Mouse (Mus musculus) MEL (cell line): ENCODE data around the gene Tmem132d. TPM values are rescaled to one million over a fixed set of nuclear protein-coding genes. Genes with fewer than 3 reads are reported as not detected.

Experiments used
- DNase-seq: peaks from one replicate; pipeline ENCODE4 v3.0.0; 2011; ENCODE audit warnings: low read depth, low spot score
- H3K27ac ChIP-seq: 2 replicates; pipeline ENCODE4 v1.5.1; 2012; ENCODE audit warnings: low read depth, mild to moderate bottlenecking, control low read depth, low read length, moderate library complexity; ENCODE audit not compliant: control insufficient read depth
- H3K27me3 ChIP-seq, 2 experiments: fragments of 150-350 bp in 1 of 2; sonication (generic) in 1 of 2; 2 replicates each; pipeline ENCODE4 v1.6.1; 2012; ENCODE audit warnings: low read length in 2 of 2, mild to moderate bottlenecking in 2 of 2, improper control_type of control experiment in 1 of 2, moderate library complexity in 1 of 2; ENCODE audit not compliant: insufficient read depth in 2 of 2, control insufficient read depth in 1 of 2
- H3K36me3 ChIP-seq, 2 experiments: 2 replicates each; pipeline ENCODE4 v1.6.1; 2012 to 2014; ENCODE audit warnings: low read length in 2 of 2, improper control_type of control experiment in 1 of 2, inconsistent platforms in 1 of 2, mild to moderate bottlenecking in 1 of 2; ENCODE audit not compliant: insufficient read depth in 2 of 2, control insufficient read depth in 1 of 2
- H3K4me1 ChIP-seq, 2 experiments: fragments of 150-350 bp in 1 of 2; sonication (generic) in 1 of 2; 2 replicates each; pipeline ENCODE4 v1.6.1; 2012; ENCODE audit warnings: low read length in 2 of 2, improper control_type of control experiment in 1 of 2, mild to moderate bottlenecking in 1 of 2; ENCODE audit not compliant: insufficient read depth in 2 of 2, control insufficient read depth in 1 of 2
- H3K4me3 ChIP-seq, 2 experiments: fragments of 150-350 bp in 1 of 2; sonication (generic) in 1 of 2; 2 replicates each; pipeline ENCODE4 v1.5.1; 2012; ENCODE audit warnings: low read depth in 2 of 2, low read length in 2 of 2, mild to moderate bottlenecking in 2 of 2, moderate library complexity in 2 of 2, control low read depth in 1 of 2, improper control_type of control experiment in 1 of 2; ENCODE audit not compliant: control insufficient read depth in 1 of 2, insufficient read depth in 1 of 2
- H3K79me2 ChIP-seq: 2 replicates; pipeline ENCODE4 v1.6.1; 2012; ENCODE audit warnings: mild to moderate bottlenecking, low read length, moderate library complexity; ENCODE audit not compliant: control insufficient read depth, poor library complexity, insufficient read depth
- H3K9ac ChIP-seq: 2 replicates; pipeline ENCODE4 v1.6.1; 2012; ENCODE audit warnings: low read depth, mild to moderate bottlenecking, control low read depth, low read length, moderate library complexity; ENCODE audit not compliant: control insufficient read depth, poor library complexity, severe bottlenecking
- H3K9me3 ChIP-seq: fragments of 150-350 bp; sonication (generic); replicated peaks from 2 replicates; pipeline ENCODE4 v1.6.1; 2012; ENCODE audit warnings: mild to moderate bottlenecking, low read length, improper control_type of control experiment, moderate library complexity; ENCODE audit not compliant: insufficient read depth
- BHLHE40 ChIP-seq: IDR thresholded peaks from 2 replicates; pipeline ENCODE4 v1.6.1; 2012; ENCODE audit warnings: low read depth, mild to moderate bottlenecking, inconsistent platforms, low read length, improper control_type of control experiment, borderline replicate concordance
- CHD1 ChIP-seq: IDR thresholded peaks from 2 replicates; pipeline ENCODE4 v1.6.1; 2012; ENCODE audit warnings: low read depth, mild to moderate bottlenecking, inconsistent platforms, low read length, improper control_type of control experiment
- CHD2 ChIP-seq: IDR thresholded peaks from 2 replicates; pipeline ENCODE4 v1.6.1; 2011; ENCODE audit warnings: low read length, improper control_type of control experiment
- CTCF ChIP-seq, 3 experiments: IDR thresholded peaks in 2 of 3; conservative IDR thresholded peaks in 1 of 3; 2 replicates each; pipeline ENCODE4 v1.5.1; 2011 to 2012; ENCODE audit warnings: low read length in 3 of 3, low read depth in 2 of 3, mild to moderate bottlenecking in 2 of 3, improper control_type of control experiment in 1 of 3, inconsistent platforms in 1 of 3, mixed read lengths in 1 of 3, moderate library complexity in 1 of 3; ENCODE audit not compliant: control insufficient read depth in 1 of 3, insufficient read depth in 1 of 3, poor library complexity in 1 of 3, severe bottlenecking in 1 of 3
- HCFC1 ChIP-seq: IDR thresholded peaks from 2 replicates; pipeline ENCODE4 v1.6.1; 2012; ENCODE audit warnings: low read depth, mild to moderate bottlenecking, inconsistent platforms, low read length, improper control_type of control experiment, moderate library complexity
- KAT2A ChIP-seq: conservative IDR thresholded peaks from 2 replicates; pipeline ENCODE4 v1.6.1; 2012; ENCODE audit warnings: low read depth, low read length, improper control_type of control experiment, inconsistent platforms
- MAZ ChIP-seq: IDR thresholded peaks from 2 replicates; pipeline ENCODE4 v1.6.1; 2012; ENCODE audit warnings: low read depth, mild to moderate bottlenecking, inconsistent platforms, low read length, improper control_type of control experiment
- MEF2A ChIP-seq: IDR thresholded peaks from 2 replicates; pipeline ENCODE4 v1.6.1; 2014; ENCODE audit warnings: low read depth, mild to moderate bottlenecking, inconsistent platforms, low read length, improper control_type of control experiment; ENCODE audit not compliant: poor library complexity, insufficient replicate concordance, severe bottlenecking; ENCODE audit errors: extremely low read depth
- MYB ChIP-seq: IDR thresholded peaks from 2 replicates; pipeline ENCODE4 v1.6.1; 2011; ENCODE audit warnings: mild to moderate bottlenecking, low read depth, low read length, improper control_type of control experiment
- NRF1 ChIP-seq: IDR thresholded peaks from 2 replicates; pipeline ENCODE4 v1.6.1; 2014; ENCODE audit warnings: low read depth, mild to moderate bottlenecking, inconsistent platforms, low read length, improper control_type of control experiment, moderate library complexity; ENCODE audit not compliant: poor library complexity, insufficient read depth, severe bottlenecking
- POLR2A ChIP-seq, 2 experiments: IDR thresholded peaks; 2 replicates each; pipeline ENCODE4 v1.6.1; 2011 to 2012; ENCODE audit warnings: low read length in 2 of 2, mild to moderate bottlenecking in 2 of 2, control low read depth in 1 of 2, improper control_type of control experiment in 1 of 2, low read depth in 1 of 2, moderate library complexity in 1 of 2; ENCODE audit not compliant: control insufficient read depth in 1 of 2, insufficient read depth in 1 of 2, poor library complexity in 1 of 2
- POLR2AphosphoS5 ChIP-seq: IDR thresholded peaks from 2 replicates; pipeline ENCODE4 v1.6.1; 2012; ENCODE audit warnings: low read depth, borderline replicate concordance, mild to moderate bottlenecking, inconsistent platforms, low read length, moderate library complexity, mixed read lengths
- RAD21 ChIP-seq: IDR thresholded peaks from 2 replicates; pipeline ENCODE4 v1.6.1; 2011; ENCODE audit warnings: mild to moderate bottlenecking, low read depth, low read length, improper control_type of control experiment
- SIN3A ChIP-seq: IDR thresholded peaks from 2 replicates; pipeline ENCODE4 v1.6.1; 2012; ENCODE audit warnings: low read length, improper control_type of control experiment, inconsistent platforms
- TAL1 ChIP-seq: IDR thresholded peaks from 2 replicates; pipeline ENCODE4 v1.6.1; 2012; ENCODE audit warnings: mild to moderate bottlenecking, inconsistent platforms, low read length, moderate library complexity, mixed read lengths
- TCF12 ChIP-seq: IDR thresholded peaks from 2 replicates; pipeline ENCODE4 v1.6.1; 2014; ENCODE audit warnings: low read depth, mild to moderate bottlenecking, inconsistent platforms, low read length, improper control_type of control experiment, moderate library complexity
- UBTF ChIP-seq: IDR thresholded peaks from 2 replicates; pipeline ENCODE4 v1.6.1; 2012; ENCODE audit warnings: low read depth, mild to moderate bottlenecking, inconsistent platforms, low read length, improper control_type of control experiment, moderate library complexity, borderline replicate concordance; ENCODE audit not compliant: insufficient read depth
- USF2 ChIP-seq, 2 experiments: IDR thresholded peaks; 2 replicates each; pipeline ENCODE4 v1.6.1; 2011 to 2012; ENCODE audit warnings: improper control_type of control experiment in 2 of 2, low read length in 2 of 2, borderline replicate concordance in 1 of 2, inconsistent platforms in 1 of 2, low read depth in 1 of 2, mild to moderate bottlenecking in 1 of 2; ENCODE audit not compliant: insufficient read depth in 1 of 2
- ZMIZ1 ChIP-seq: IDR thresholded peaks from 2 replicates; pipeline ENCODE4 v1.6.1; 2012; ENCODE audit warnings: low read depth, mild to moderate bottlenecking, inconsistent platforms, low read length, improper control_type of control experiment, moderate library complexity
- ZNF384 ChIP-seq: IDR thresholded peaks from 2 replicates; pipeline ENCODE4 v1.6.1; 2012; ENCODE audit warnings: low read depth, mild to moderate bottlenecking, inconsistent platforms, low read length, improper control_type of control experiment
- polyA plus RNA-seq, 2 experiments: library from polyadenylated mRNA; stranded (reverse) in 1 of 2; unstranded in 1 of 2; fragments of >175 nt in 1 of 2; fragments of >200 nt in 1 of 2; gene quantifications; 2 replicates each; pipeline versions ENCODE4 v1.2.1 to v1.2.4; 2012; ENCODE audit warnings: low replicate concordance in 2 of 2, low read depth in 1 of 2; ENCODE audit not compliant: insufficient read length in 2 of 2, insufficient read depth in 1 of 2, missing spikeins in 1 of 2
- total RNA-seq: library from RNA; depleted of rRNA; stranded (reverse); fragments of 300-350 nt; gene quantifications from 2 replicates; pipeline ENCODE4 v1.2.3, GENCODE M21; 2012

The Tmem132d gene
- total and polyA plus RNA-seq, 3 experiments, result not detected

DNA sequence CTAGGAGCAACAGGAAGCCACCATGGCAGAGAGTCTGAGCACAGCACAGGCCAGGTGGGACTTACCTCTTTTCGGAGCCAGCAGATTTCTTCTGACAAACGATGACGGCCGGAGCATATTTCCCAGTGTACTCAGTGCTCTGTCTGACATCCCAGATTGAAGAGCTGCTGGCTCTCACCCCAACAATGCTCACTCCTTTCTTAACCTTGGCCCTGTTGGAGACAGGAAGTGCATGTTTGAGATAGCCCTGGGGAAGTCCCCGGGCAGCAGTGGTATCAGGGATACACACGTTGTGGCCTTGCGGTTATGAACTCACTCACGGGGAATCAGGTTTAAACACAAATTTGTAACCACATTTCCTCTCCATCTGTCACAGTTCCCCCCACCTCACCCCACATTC lies 296.1 kb downstream of the Tmem132d start:
- H3K9ac ChIP-seq, result no peak overlapping the region
- H3K9me3 ChIP-seq, result no peaks in the 10 kb centered on the region
- H3K4me1 ChIP-seq, result no peaks in the 10 kb centered on the region
- TF ChIP-seq USF2 (IDR thresholded peaks at IDR 0.05; ENCODE audit: borderline replicate concordance in 1 of 2, insufficient read depth in 1 of 2, low read depth in 1 of 2, low read length in 2 of 2) (no peak), MAZ (no peak), RAD21 (no peak), POLR2AphosphoS5 (no peak), HCFC1 (no peak), NRF1 (no peak), KAT2A (no peak), TCF12 (no peak), CHD2 (no peak)
- H3K27me3 ChIP-seq, result no peaks in the 10 kb centered on the region
- no peak overlapping the region for H3K4me3 ChIP-seq
- H3K27ac ChIP-seq, result no peak overlapping the region
- no peak for DNase-seq
- no peaks in the 10 kb centered on the region for H3K79me2 ChIP-seq
- no peaks in the 10 kb centered on the region for H3K36me3 ChIP-seq

- Histone ChIP-seq H3K4me3 (no peak overlapping the region), H3K9ac (no peak overlapping the region), H3K79me2 (no peaks in the 10 kb centered on the region), H3K27me3 (no peaks in the 10 kb centered on the region), H3K27ac (no peak overlapping the region), H3K9me3 (no peaks in the 10 kb centered on the region), H3K36me3 (no peaks in the 10 kb centered on the region), H3K4me1 (no peaks in the 10 kb centered on the region)
- no peak for DNase-seq
- TF ChIP-seq ZMIZ1, result no peak
Measured at GRCm38 (mm10) chr5:128122656-128123055, 310.2 kb downstream of the Tmem132d start.

DNA sequence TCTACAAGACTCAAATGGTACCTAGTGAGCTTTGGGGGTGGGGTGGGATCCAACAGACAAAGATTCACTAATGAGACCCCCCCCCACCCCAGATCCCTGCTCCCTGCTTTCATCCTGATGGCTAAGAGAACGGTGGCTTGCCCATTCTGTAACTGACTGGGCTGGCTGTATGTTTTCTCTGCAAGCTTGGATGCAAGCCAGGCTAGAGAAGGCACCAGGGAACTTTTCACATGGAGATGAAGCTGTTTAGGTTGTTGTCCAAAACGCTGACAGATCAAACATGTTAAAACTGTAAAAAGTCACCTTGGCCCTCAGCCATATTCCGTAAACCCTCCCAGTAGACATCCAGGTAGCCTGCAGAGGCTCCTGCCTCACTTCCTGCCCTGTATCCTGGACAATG lies 313.7 kb downstream of the Tmem132d start:
- no peak overlapping the region for H3K27ac ChIP-seq
- no peaks in the 10 kb centered on the region for H3K27me3 ChIP-seq
- no peaks in the 10 kb centered on the region for H3K9me3 ChIP-seq
- no peak for DNase-seq
- no peak overlapping the region for H3K9ac ChIP-seq
- no peaks in the 10 kb centered on the region for H3K79me2 ChIP-seq
- TF ChIP-seq POLR2A (IDR thresholded peaks at IDR 0.05; ENCODE audit: control insufficient read depth in 1 of 2, insufficient read depth in 1 of 2, low read depth in 1 of 2, low read length in 2 of 2, poor library complexity in 1 of 2) (no peak), RAD21 (no peak), CHD1 (no peak), TAL1 (no peak), MEF2A (no peak), UBTF (no peak), ZNF384 (no peak), SIN3A (no peak), BHLHE40 (no peak), MYB (no peak), CHD2 (no peak), CTCF (IDR thresholded peaks at IDR 0.05 in 2 of 3, conservative IDR thresholded peaks at IDR 0.05 in 1 of 3; ENCODE audit: control insufficient read depth in 1 of 3, insufficient read depth in 1 of 3, low read depth in 2 of 3, low read length in 3 of 3, poor library complexity in 1 of 3, severe bottlenecking in 1 of 3) (no peak)
- H3K4me1 ChIP-seq, result no peaks in the 10 kb centered on the region
- no peak overlapping the region for H3K4me3 ChIP-seq
- H3K36me3 ChIP-seq, result no peaks in the 10 kb centered on the region
